Mouse (Mus musculus) lung, embryonic 14.5 days (tissue): ENCODE data around the gene Dna2. TPM values are rescaled to one million over a fixed set of nuclear protein-coding genes. Genes with fewer than 3 reads are reported as not detected.
A peak's percentile ranks its signal among the peaks of the same experiment; 100 is the strongest.

Experiments
- ATAC-seq: fragments of 200-750 bp; cut with Nextera tagmentation; 2 replicates; pipeline ENCODE4 v1.8.0; 2017; ENCODE audit warnings: mild to moderate bottlenecking, moderate TSS enrichment, moderate library complexity; ENCODE audit not compliant: insufficient read depth
- DNase-seq: peaks from one replicate; pipeline ENCODE4 v3.0.0-alpha.2; 2015
- H3K27ac ChIP-seq: fragments of 300-500 bp; sonication (generic); 2 replicates; pipeline ENCODE4 v1.5.1; 2014; ENCODE audit warnings: low read depth, mild to moderate bottlenecking, moderate library complexity
- H3K27me3 ChIP-seq: fragments of 300-500 bp; sonication (generic); 2 replicates; pipeline ENCODE4 v1.6.1; 2014; ENCODE audit warnings: low read length, control low read depth; ENCODE audit not compliant: insufficient read depth
- H3K36me3 ChIP-seq: fragments of 300-500 bp; sonication (generic); 2 replicates; pipeline ENCODE4 v1.6.1; 2014; ENCODE audit warnings: control low read depth; ENCODE audit not compliant: insufficient read depth
- H3K4me1 ChIP-seq: fragments of 300-500 bp; sonication (generic); 2 replicates; pipeline ENCODE4 v1.6.1; 2014; ENCODE audit warnings: antibody characterized with exemption, control low read depth; ENCODE audit not compliant: insufficient read depth
- H3K4me2 ChIP-seq: fragments of 300-500 bp; sonication (generic); 2 replicates; pipeline ENCODE4 v1.6.1; 2014; ENCODE audit warnings: mild to moderate bottlenecking
- H3K4me3 ChIP-seq: fragments of 300-500 bp; sonication (generic); 2 replicates; pipeline ENCODE4 v1.5.1; 2014; ENCODE audit warnings: low read depth, low read length
- H3K9ac ChIP-seq: fragments of 300-500 bp; sonication (generic); 2 replicates; pipeline ENCODE4 v1.6.1; 2014
- H3K9me3 ChIP-seq: fragments of 300-500 bp; sonication (generic); 2 replicates; pipeline ENCODE4 v1.6.1; 2016; ENCODE audit warnings: low read depth, low read length, control low read depth
- CTCF ChIP-seq: IDR thresholded peaks from 2 replicates; pipeline ENCODE4 v1.5.1; 2016; ENCODE audit warnings: antibody characterized with exemption, low read depth
- WGBS: fragments of 180-500 bp; shearing (Covaris S2); extraction: QIAGEN DNeasy Blood & Tissue Kit; methylation state at CpG from one replicate; pipeline ENCODE4 v1.1.7; 2014; 5-methylcytosine and 5-hydroxymethylcytosine counted together
- polyA plus RNA-seq: library from polyadenylated mRNA; unstranded; fragments of >200 nt; fragmentation: Nextera tagmentation; extraction: Ambion mirVana; gene quantifications from 2 replicates; pipeline ENCODE4 v1.2.1, GENCODE M21; 2014

Dna2 gene
- polyA plus RNA-seq, 1 experiment from 2014 or later, result 20.3 TPM

GRCm38 (mm10) chr10:62984072-62984471, 37.2 kb downstream of the Dna2 start:
- no peaks in the 10 kb centered on the region for H3K27me3 ChIP-seq
- DNase-seq (no peak), ATAC-seq (no peak)
- no peak for TF ChIP-seq CTCF
- H3K4me3 ChIP-seq, result no peak overlapping the region
- no peak overlapping the region for H3K27ac ChIP-seq
- no peaks in the 10 kb centered on the region for H3K4me1 ChIP-seq
- no peak overlapping the region for H3K4me2 ChIP-seq
- no peak overlapping the region for H3K9ac ChIP-seq
- H3K9me3 ChIP-seq, result no peaks in the 10 kb centered on the region
- WGBS, result 89% methylated on average over 11 of the region's 11 CpGs
- H3K36me3 ChIP-seq, result peaks cover 26% of the 10 kb centered on the region; the same call in 1 of the 2 replicates

- Histone ChIP-seq H3K4me2 (no peak overlapping the region), H3K27me3 (no peaks in the 10 kb centered on the region), H3K36me3 (peaks cover 29% of the 10 kb centered on the region; the same call in 1 of the 2 replicates), H3K9ac (no peak overlapping the region), H3K4me3 (no peak overlapping the region), H3K4me1 (no peaks in the 10 kb centered on the region), H3K27ac (no peak overlapping the region), H3K9me3 (no peaks in the 10 kb centered on the region)
- no peak for TF ChIP-seq CTCF
- 96% methylated on average over 6 of the region's 6 CpGs for WGBS
- DNase-seq, result no peak
- ATAC-seq, result no peak
Measured at GRCm38 (mm10) chr10:62984495-62984894, 37.7 kb downstream of the Dna2 start.

GRCm38 (mm10) chr10:62987341-62987740, 40.5 kb downstream of the Dna2 start:
- TF ChIP-seq CTCF, result peak; percentile 64
- H3K27ac ChIP-seq, result no peak overlapping the region
- peak; percentile 60 for DNase-seq
- ATAC-seq, result no peak
- no peak overlapping the region for H3K4me3 ChIP-seq
- no peaks in the 10 kb centered on the region for H3K4me1 ChIP-seq
- H3K9ac ChIP-seq, result no peak overlapping the region
- peaks cover 57% of the 10 kb centered on the region for H3K36me3 ChIP-seq
- no peaks in the 10 kb centered on the region for H3K9me3 ChIP-seq
- H3K4me2 ChIP-seq, result no peak overlapping the region
- no peaks in the 10 kb centered on the region for H3K27me3 ChIP-seq
- 25% methylated on average over 3 of the region's 3 CpGs for WGBS

GRCm38 (mm10) chr10:62990636-62991035, 43.8 kb downstream of the Dna2 start:
- peaks cover 72% of the 10 kb centered on the region for H3K36me3 ChIP-seq
- no peaks in the 10 kb centered on the region for H3K4me1 ChIP-seq
- no peak overlapping the region for H3K27ac ChIP-seq
- TF ChIP-seq CTCF, result no peak
- H3K9ac ChIP-seq, result no peak overlapping the region
- H3K4me3 ChIP-seq, result no peak overlapping the region
- no peaks in the 10 kb centered on the region for H3K27me3 ChIP-seq
- H3K4me2 ChIP-seq, result no peak overlapping the region
- H3K9me3 ChIP-seq, result no peaks in the 10 kb centered on the region
- 93% methylated on average over 15 of the region's 15 CpGs for WGBS
- no peak for DNase-seq
- ATAC-seq, result no peak

- Histone ChIP-seq H3K4me1 (no peaks in the 10 kb centered on the region), H3K27ac (no peak overlapping the region), H3K27me3 (no peaks in the 10 kb centered on the region), H3K9me3 (no peaks in the 10 kb centered on the region), H3K36me3 (peaks cover 85% of the 10 kb centered on the region), H3K4me3 (no peak overlapping the region), H3K9ac (no peak overlapping the region), H3K4me2 (no peak overlapping the region)
- no peak for ATAC-seq
- no peak for DNase-seq
- WGBS, result 77% methylated on average over 9 of the region's 9 CpGs
- no peak for TF ChIP-seq CTCF
Measured at GRCm38 (mm10) chr10:62993991-62994390, 47.2 kb downstream of the Dna2 start.

- Histone ChIP-seq H3K4me2 (no peak overlapping the region), H3K4me3 (no peak overlapping the region), H3K27me3 (no peaks in the 10 kb centered on the region), H3K9me3 (no peaks in the 10 kb centered on the region), H3K9ac (no peak overlapping the region), H3K36me3 (peaks cover 87% of the 10 kb centered on the region), H3K27ac (no peak overlapping the region), H3K4me1 (no peaks in the 10 kb centered on the region)
- WGBS, result 73% methylated on average over 9 of the region's 9 CpGs
- no peak for TF ChIP-seq CTCF
- DNase-seq (no peak), ATAC-seq (no peak)
Measured at GRCm38 (mm10) chr10:63000584-63000983, 53.8 kb downstream of the Dna2 start.

- ATAC-seq (no peak), DNase-seq (no peak)
- WGBS, result 67% methylated on average over 9 of the region's 9 CpGs
- Histone ChIP-seq H3K4me3 (no peak overlapping the region), H3K4me1 (no peaks in the 10 kb centered on the region), H3K27ac (no peak overlapping the region), H3K9me3 (no peaks in the 10 kb centered on the region), H3K27me3 (no peaks in the 10 kb centered on the region), H3K36me3 (peaks cover 89% of the 10 kb centered on the region), H3K9ac (no peak overlapping the region), H3K4me2 (no peak overlapping the region)
- no peak for TF ChIP-seq CTCF
Measured at GRCm38 (mm10) chr10:63003252-63003651, 56.4 kb downstream of the Dna2 start.

- DNase-seq (no peak), ATAC-seq (no peak)
- Histone ChIP-seq H3K9me3 (no peaks in the 10 kb centered on the region), H3K4me1 (no peaks in the 10 kb centered on the region), H3K4me3 (no peak overlapping the region), H3K9ac (no peak overlapping the region), H3K4me2 (no peak overlapping the region), H3K36me3 (peaks cover 85% of the 10 kb centered on the region), H3K27ac (no peak overlapping the region), H3K27me3 (no peaks in the 10 kb centered on the region)
- WGBS, result 89% methylated on average over 9 of the region's 9 CpGs
- no peak for TF ChIP-seq CTCF
Measured at GRCm38 (mm10) chr10:63004556-63004955, 57.7 kb downstream of the Dna2 start.
